Mouse (Mus musculus) layer of hippocampus, adult 18-20 months (tissue): ENCODE data around the gene Nfrkb. TPM values are rescaled to one million over a fixed set of nuclear protein-coding genes. Genes with fewer than 3 reads are reported as not detected.

Source experiments
- DNase-seq, 2 experiments: peaks; one replicate each; pipeline ENCODE4 v3.0.0; 2022; ENCODE audit warnings: low spot score in 2 of 2
- total RNA-seq, 2 experiments: library from RNA; stranded (reverse); gene quantifications; 2 replicates each; pipeline ENCODE4 v1.2.3; 2021

The Nfrkb gene
- total RNA-seq, 2 experiments from 2014 or later, result 27.9 to 28.6 TPM

GRCm38 (mm10) chr9:31422143-31422542 is 36.2 kb downstream of the Nfrkb start:
- DNase-seq, result no peak

- DNase-seq, result no peak
Measured at GRCm38 (mm10) chr9:31428971-31429370, 43.0 kb downstream of the Nfrkb start.

- no peak for DNase-seq
Measured at GRCm38 (mm10) chr9:31430011-31430410, 44.0 kb downstream of the Nfrkb start.

GRCm38 (mm10) chr9:31431751-31432150 is 45.8 kb downstream of the Nfrkb start:
- no peak for DNase-seq

- DNase-seq, result no peak
Measured at GRCm38 (mm10) chr9:31432336-31432975, 46.5 kb downstream of the Nfrkb start.

GRCm38 (mm10) chr9:31433431-31433830 is 47.4 kb downstream of the Nfrkb start:
- DNase-seq, result no peak

- no peak for DNase-seq
Measured at GRCm38 (mm10) chr9:31435415-31435814, 49.4 kb downstream of the Nfrkb start.

GRCm38 (mm10) chr9:31437861-31438260 is 51.9 kb downstream of the Nfrkb start:
- no peak for DNase-seq

GRCm38 (mm10) chr9:31438834-31439233 is 52.8 kb downstream of the Nfrkb start:
- DNase-seq, result no peak

GRCm38 (mm10) chr9:31439341-31439740 is 53.3 kb downstream of the Nfrkb start:
- DNase-seq, result no peak

GRCm38 (mm10) chr9:31440366-31440765 is 54.4 kb downstream of the Nfrkb start:
- no peak for DNase-seq

GRCm38 (mm10) chr9:31441487-31441886 is 55.5 kb downstream of the Nfrkb start:
- no peak for DNase-seq

GRCm38 (mm10) chr9:31444236-31444635 is 58.2 kb downstream of the Nfrkb start:
- DNase-seq, result no peak

GRCm38 (mm10) chr9:31449145-31449772 is 63.3 kb downstream of the Nfrkb start:
- no peak for DNase-seq

- DNase-seq, result no peak
Measured at GRCm38 (mm10) chr9:31452166-31452565, 66.2 kb downstream of the Nfrkb start.

- no peak for DNase-seq
Measured at GRCm38 (mm10) chr9:31454356-31454755, 68.4 kb downstream of the Nfrkb start.

- DNase-seq, result no peak
Measured at GRCm38 (mm10) chr9:31463190-31463589, 77.2 kb downstream of the Nfrkb start.

- no peak for DNase-seq
Measured at GRCm38 (mm10) chr9:31463692-31464474, 77.9 kb downstream of the Nfrkb start, which contains the start of gene Tmem45b. Gene Tmem45b (minus strand): TSS chr9:31464462.
